Mouse (Mus musculus): ENCODE measurements at regions not wholly inside any gene's neighbourhood (a gene's known extent, or its start where the extent isn't known, plus 50 kb on each side); places are given as distances from the start of the nearest gene placed in this dataset.

DNA sequence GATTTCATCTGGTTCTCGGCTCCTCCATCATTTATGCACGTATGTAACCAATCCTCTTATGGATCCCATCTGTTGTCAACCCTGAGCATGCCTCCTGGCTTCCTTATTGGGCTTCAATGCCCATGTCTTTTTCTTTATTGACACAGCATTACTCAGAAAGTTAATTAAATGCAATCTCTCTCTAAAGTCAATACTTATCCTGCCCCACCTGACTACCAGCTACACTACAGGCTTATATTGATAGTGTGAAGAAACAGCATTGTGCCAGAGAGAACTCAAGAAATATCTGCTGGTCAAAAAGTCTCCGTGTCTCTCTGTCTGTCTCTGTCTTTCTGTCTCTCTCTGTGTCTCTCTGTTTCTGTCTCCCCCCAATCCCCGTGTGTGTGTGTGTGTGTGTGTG lies 194.7 kb upstream of the Rfx3 start:
- no peak for DNase-seq (ENCODE audit: extremely low read depth, low read depth)

DNA sequence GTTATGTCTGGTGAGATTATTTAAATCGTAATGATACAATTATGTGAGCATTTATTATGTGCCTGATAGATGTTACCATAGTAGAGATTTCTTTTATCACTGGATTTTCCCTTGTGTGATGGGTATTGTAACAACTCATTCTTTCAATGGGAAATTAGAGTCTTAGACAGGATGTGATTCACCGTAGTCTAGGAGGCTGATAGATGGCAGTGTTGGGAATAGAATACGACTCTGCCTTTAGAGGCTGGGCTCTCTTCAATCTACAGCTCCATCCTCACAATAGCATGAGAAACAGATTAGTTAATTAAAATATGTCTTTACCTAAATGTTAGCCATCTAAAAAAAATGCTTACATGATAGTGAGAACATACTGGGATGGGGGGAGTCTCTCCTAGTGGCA lies 192.8 kb upstream of the Rfx3 start:
- no peak for DNase-seq (ENCODE audit: extremely low read depth, low read depth)

DNA sequence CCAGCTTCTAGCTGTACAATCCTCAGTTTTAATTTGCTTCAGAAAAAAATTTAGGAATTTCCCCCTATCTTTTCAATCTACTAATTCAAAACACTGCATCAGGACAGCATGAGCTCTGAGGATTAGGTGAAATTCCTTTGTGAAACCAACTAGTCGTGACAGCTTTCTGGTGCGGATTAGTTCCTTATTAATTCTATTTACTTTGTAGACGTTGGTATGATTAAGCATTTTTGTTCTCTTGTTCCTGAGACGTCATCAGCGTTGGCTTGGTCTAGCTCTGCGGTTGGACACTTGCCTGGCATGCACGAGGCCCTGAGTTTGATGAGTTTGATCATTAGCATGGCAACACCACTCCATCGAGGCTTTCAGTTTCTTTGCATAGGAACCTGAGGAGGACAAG lies 188.4 kb upstream of the Rfx3 start:
- no peak for DNase-seq (ENCODE audit: extremely low read depth, low read depth)

DNA sequence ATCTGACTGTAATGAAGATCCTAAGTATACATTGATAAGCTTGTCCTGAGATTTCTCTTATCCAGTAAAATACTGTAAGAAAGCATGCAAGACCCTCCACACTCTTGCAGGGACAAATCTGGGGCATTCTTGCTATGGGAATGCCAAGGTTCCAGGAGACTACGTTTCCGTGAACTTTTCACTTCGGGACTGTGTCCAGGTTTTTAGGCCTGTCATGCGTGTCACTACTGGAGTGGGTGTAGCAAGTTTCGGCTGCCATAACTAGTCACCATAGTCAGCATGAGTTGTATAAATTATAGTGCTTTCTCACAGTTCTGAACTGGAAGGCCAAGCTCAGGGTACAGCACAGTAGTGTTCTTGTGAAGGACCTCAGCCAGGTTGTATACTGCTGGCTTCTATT lies 185.9 kb upstream of the Rfx3 start:
- DNase-seq (ENCODE audit: extremely low read depth, low read depth), result no peak

DNA sequence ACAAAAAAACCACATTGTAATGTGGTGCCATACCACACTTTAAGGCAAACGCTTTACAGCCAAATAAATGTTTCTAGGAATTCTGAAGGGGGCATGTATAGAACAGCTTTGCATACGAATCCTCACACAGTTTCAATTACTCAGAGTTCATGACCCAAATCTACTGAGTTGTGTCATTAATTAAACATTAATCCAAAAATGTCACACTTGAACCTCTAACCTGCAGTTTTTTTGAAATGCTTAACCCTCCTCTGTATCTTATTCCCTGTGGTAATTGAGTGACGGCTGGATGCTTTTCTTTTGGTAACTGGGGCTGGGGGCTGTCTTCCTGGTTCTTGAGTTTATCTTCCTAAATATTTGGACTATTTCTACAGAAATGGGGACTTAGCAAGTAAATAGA lies 181.3 kb upstream of the Rfx3 start:
- no peak for DNase-seq (ENCODE audit: extremely low read depth, low read depth)

DNA sequence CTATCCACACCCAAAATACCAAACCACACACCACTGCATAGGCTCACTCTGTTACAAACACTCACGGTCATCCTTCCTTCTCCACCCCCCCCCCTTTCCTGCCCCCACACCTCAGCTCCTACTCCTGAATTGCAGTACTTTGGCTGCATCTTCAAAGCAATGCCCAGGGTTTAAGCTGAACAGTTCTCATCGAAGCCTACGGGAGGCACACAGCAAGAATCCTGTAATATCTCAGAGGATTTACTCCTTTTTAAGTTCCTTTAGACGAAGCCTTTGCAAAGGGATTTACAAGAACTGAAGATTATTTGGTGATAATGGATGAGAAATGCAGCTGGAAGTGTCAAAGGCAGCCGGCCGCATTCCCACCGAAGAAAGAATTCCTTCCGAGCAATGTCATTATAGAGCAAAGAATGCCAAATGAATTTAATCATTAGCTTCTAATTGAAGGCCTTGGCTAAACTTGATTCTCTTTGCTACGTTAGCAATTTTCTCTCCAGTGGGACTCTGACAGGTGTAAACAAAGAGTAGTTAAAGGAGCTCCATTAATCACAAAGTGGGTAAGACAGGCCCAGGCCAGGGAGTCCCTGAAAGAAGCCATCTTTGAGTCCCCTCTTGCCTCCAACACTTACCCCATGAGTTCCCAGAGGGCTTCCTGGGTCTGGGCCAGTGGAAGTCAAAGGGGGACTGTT lies 180.6 kb upstream of the Rfx3 start:
- no peak for DNase-seq (ENCODE audit: extremely low read depth, low read depth)

DNA sequence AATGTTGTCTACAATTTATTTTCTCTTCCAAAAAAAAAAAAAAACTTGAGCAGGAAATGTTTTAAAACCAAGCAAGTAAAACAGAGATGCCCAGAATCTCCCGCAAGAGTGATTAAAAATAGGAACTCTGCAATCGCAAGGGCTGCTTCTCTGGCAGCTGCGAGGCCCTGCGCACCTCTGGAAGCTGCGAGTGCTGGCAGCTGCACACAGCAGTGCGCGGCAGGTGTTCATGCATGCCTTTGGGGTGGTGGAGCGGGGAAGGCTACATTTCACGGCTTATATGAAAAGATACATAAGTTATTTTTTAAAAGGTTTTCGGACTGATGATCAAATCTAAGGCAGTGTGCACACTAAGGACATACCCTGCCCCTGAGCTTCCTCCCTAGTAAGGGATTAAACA lies 179.3 kb upstream of the Rfx3 start:
- DNase-seq (ENCODE audit: extremely low read depth, low read depth), result no peak

DNA sequence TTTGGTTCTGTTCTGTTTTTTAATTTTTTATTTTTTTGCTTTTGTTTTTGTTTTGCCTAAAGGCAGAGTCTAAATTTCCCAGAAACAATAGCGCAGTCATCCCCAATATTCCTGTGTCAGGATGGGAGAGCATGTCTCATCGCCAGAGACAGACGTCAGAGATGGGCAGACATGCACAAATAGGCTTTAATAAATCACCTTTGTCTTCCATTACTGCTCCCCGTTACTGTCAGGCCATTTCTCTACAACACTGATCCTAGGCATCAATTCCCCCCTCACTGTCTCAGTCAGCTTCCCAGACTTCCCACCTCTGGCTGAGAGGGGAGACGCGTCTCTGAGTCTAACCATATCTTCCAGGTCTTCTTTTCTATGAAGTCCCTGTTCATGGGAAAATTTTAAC lies 177.4 kb upstream of the Rfx3 start:
- no peak for DNase-seq (ENCODE audit: extremely low read depth, low read depth)

DNA sequence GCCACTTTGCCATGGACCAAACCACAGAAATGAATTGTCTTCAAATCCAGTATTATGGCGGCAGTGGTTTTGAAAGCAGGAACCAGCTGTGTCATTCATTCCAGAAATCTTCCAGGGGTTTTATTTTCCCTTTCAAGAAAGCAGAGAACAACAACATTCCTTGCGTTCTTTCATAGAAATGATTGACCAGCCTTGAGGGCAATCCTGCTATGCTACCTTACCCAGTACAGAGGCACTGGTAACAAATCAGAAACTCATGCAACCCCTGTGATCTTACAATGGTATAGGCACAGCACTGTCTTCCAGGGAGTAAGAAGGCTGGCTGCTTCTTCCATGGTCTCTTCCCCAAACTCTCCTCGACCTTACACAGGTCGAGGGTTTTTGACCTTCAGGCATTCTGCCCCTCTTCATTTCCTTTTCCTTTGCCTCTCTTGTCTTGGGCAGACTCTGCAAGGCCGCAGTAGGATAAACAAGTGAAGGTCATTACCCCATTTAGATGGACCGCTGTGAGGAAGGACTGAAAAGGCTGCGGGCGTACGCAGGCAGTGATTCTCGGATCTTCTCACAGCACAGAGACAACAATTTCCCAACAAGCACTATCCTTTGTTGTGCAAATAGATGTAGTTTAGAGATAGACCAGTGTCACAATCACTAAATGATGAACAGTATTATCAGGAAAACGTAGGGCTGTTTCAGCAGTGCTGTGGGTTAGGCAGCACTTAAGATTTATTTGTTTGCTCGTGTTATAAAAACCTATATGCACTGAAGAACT lies 171.6 kb upstream of the Rfx3 start:
- no peak for DNase-seq (ENCODE audit: extremely low read depth, low read depth)

DNA sequence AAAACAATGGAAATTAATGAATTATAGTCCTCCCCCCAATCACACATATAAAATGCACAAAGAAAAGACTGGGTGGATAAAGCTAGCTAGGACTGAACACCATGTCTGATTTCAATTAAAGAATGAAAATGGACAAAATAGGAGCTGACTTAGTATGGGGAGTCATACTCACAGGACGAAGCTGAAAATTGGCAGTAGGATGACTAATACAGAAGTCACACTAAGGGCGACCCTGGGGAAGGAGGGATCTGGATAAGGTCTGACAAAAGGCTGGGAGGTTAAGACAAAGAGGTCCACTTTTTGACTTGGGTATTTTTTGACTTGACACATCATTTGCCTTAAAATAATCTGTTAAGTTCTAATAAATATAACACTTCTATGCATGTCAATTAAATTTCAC lies 170.2 kb upstream of the Rfx3 start:
- no peak for DNase-seq (ENCODE audit: extremely low read depth, low read depth)

DNA sequence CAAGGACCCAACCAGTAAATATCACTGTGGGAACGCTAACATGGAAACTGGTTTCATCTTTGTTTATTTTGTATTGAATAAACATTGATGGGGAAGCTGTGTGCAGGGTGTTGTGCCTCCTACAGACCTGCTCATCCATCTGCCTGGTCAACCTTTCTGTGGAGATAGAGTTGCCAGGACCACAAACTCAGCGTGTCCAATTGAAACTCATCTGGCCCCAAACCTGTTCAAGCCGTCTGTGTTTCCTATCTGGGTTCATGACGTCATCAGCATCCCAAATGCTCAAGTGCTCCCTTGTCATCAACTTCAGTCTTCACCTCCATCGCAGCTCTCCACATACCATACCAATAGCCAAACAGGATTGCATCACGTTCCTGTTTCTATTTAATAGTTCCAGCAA lies 167.1 kb upstream of the Rfx3 start:
- no peak for DNase-seq (ENCODE audit: extremely low read depth, low read depth)

DNA sequence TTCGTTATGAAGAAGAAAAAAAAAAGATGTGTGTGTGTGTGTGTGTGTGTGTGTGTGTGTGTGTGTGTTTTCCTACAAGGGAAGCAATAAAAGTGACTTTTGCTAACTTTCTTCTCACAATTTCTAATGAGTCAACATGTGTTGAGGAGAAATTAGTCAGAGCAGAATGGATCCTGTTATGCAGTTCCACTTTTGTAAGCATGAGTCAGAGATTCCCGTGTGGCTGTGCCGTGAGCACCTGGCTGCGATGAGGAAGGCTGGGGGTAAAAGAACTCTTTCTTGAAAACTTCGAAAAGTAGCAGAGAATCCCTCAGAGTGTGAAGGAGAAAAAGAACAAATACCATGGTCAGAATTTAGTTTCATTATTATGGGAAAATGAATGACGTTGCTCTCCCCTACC lies 165.9 kb upstream of the Rfx3 start:
- no peak for DNase-seq (ENCODE audit: extremely low read depth, low read depth)

DNA sequence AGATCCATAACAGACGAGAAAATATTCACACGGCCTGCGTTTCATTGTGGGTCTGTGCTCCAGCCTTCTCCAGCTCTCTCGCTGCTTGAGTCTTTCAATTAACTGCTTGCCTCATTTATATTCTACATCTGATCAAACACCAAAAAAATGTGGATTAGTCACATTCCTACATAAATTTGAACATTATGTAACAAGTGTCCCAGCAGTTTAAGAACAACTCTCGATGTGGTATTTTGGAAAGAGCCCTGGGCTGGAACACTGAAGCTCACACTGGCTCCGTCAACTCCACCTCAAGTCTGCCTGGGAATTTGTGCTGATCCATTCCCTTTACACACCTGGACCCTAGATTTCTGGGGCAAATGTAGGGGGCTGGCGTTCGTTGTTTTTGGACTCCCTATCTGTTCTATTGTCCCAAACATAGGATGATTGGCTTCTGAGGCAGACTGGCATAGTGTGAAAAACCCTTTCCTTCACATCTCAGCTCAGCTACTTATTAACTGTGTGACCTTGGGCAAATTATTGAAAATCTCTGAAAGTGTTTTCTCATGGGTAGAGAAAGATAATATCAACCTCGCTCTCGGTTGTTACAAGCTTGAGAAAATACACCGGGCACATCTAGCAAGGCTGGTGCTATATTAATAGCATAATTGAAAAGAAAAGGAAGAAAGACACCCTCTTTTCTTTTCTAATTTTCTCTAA lies 161.0 kb upstream of the Rfx3 start:
- no peak for DNase-seq (ENCODE audit: extremely low read depth, low read depth)

DNA sequence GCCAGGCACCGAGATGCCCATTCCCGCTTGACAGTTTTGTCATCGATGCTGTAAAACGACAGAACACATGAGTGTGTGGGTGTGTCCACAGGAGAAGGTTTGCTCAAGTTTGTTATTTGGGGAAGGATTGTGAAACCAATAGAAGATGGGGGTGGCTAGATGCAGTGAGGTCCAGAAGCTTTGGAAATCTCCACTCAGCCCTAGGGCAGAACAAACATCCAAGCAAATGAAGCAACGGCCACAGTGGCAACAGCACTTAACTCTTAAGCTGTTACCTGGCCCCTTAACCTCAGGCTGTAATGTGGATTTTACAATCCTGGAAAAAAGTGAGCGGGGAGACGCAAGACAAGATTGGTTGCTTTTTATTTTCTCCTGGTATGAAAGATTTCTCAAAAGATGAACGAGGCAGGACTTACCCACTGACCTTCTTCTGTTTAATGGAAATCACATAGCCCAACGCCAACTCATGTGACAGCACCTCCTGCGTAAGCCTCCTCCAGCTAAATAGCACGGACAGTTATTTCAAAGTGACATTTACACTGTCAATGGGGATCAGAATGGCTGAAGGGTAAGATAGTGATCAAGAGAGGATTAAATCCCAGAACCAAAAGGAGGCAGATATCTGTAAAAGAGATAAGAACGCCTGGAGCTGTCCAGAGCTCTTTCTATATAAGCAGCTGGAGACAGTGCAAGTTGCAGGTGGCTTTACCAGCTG lies 156.6 kb upstream of the Rfx3 start:
- DNase-seq (ENCODE audit: extremely low read depth, low read depth), result no peak

DNA sequence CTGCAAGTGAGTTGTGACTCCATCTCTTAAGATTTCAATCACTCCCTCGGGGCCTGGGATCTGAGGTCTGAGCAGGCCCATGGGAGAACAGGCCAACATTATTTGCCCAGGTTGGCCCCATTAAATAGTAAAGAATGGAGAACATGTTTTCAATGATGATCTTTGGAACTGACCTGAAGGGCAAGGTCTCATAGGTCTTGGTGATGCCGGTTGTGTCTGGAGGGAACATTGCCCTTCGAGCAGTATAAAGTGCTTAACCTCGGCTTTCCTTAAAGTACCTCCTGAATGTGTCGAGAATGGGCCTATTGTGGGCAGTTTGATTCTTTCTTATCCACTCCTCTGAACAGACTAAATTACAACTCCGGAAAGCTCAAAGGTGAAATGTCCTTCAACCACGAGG lies 155.7 kb upstream of the Rfx3 start:
- DNase-seq (ENCODE audit: extremely low read depth, low read depth), result no peak

DNA sequence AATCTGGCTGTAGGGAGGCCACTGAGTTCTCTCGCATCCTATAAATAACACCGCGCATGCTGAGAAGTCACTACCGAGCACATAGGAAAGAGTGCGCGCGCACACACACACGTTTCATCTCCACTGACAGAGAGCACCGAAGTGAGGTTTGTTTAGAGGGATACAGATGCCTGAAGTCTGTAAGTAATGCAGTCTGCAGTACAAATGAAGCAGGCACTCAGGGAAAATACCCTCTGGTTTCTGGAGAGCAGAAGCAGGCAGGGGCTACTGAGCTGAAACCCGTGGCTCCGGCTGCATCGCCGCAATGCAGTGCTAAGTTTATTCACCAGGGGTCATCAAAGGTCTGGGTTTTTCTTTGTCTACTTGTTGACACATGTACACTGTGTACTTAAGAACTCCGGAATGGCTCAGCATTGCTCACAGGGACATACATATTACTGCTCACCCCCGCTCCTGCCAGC lies 155.0 kb upstream of the Rfx3 start:
- DNase-seq (ENCODE audit: extremely low read depth, low read depth), result no peak

DNA sequence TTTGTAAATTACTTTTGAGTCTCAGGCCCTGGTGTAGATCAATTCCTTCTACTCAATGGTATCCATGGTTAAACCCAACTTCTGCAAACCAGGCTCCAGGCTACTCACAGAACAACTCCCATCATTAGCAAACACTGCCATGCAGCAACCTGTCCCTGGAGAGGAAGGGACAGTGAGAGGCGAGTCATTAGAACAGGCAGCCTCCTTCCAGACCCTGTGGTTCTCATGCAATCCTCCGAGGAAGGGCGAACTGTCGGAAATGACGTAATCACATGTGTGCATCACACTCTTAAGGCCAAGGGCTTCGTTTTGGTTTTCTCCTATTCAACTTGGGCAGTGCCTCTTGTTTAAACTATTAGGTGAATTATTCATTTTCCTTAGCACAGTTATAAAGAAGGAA lies 152.2 kb upstream of the Rfx3 start:
- DNase-seq (ENCODE audit: extremely low read depth, low read depth), result no peak

DNA sequence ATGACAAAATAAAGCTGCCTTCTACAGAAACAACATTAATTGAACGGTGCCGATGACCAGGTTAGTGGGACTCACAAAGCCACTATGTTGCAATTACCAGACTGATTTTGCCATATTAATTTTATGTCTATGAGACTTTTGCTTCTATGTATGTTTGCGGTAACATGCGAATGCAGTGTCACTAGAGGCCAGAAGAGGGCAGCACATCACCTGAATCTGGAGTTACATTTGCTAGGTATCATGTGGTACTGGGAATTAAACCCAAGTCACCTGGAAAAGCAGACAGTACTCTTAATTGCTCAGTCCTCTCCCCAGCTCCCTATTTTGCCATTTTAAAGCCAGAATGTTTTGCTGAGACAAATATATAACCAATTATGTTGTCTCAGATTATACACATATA lies 149.6 kb upstream of the Rfx3 start:
- peak; percentile 4 for DNase-seq (ENCODE audit: extremely low read depth, low read depth)

DNA sequence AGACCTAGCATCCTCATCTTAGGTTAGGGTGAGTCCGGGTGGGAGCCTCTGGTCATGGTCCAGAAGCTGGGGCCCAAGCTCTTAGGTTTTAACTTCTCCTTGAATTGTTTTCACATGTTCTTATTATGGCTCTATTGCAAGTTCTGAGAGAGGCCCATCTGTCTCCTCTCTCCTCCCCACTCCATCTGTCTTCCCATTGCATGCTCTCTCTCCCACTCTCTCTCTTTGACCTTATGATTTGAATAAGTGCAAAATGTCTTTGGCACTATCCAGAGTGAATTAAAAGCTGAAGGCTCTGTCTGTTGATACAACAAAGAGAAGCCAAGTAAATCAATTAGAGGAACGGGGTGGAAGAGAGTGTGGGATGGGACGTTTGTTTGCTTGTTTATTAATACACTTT lies 146.2 kb upstream of the Rfx3 start:
- no peak for DNase-seq (ENCODE audit: extremely low read depth, low read depth)

DNA sequence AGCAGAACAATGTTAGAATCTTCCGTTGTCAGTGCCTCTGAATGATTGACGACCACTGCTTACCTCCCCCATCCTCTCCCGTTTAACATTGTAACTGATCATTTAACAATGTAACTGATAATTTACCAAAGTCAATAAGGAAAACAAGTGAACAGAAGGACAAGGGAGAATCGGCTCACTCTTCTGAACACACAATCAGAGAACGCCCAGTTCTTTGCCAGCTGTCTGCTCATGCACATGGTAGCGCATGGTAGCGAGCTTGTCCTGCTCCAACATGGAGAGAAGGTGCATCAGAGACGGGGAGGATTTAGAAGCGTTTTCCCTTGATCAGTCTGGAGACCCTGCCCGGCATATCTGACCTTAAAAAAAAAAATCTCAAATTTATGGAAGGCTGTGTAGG lies 126.6 kb upstream of the Rfx3 start:
- no peak for DNase-seq (ENCODE audit: extremely low read depth, low read depth)

DNA sequence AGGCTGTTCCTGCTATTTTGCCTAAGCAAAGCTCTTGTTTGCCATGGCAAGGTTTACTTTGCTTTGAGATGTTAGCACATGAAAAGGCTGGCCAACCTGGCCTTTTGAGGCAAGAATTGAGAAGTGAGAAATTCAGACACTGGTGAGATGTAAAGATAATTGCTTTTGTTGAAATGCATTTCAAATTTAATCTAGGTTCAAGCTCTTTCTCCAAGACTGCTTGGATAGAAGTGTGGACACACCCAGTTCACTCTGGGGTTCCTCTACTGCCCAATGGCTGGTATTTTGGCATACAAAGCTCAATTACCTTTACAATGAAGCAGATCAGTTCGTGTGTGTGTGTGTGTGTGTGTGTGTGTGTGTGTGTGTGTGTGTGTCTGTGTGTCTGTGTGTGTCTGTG lies 123.8 kb upstream of the Rfx3 start:
- no peak for DNase-seq (ENCODE audit: extremely low read depth, low read depth)
